Mouse (Mus musculus) embryonic fibroblast, embryonic 13.5 days (primary cell): ENCODE data around the gene Tmem100.

ENCODE experiments used
- CTCF ChIP-seq: IDR thresholded peaks from 2 replicates; pipeline ENCODE4 v1.5.1; 2011; ENCODE audit warnings: mild to moderate bottlenecking, control low read depth, low read length, moderate library complexity, borderline replicate concordance; ENCODE audit not compliant: insufficient read depth
- POLR2A ChIP-seq: IDR thresholded peaks from 2 replicates; pipeline ENCODE4 v1.6.1; 2011; ENCODE audit warnings: low read depth, mild to moderate bottlenecking, control low read depth, low read length, moderate library complexity

DNA sequence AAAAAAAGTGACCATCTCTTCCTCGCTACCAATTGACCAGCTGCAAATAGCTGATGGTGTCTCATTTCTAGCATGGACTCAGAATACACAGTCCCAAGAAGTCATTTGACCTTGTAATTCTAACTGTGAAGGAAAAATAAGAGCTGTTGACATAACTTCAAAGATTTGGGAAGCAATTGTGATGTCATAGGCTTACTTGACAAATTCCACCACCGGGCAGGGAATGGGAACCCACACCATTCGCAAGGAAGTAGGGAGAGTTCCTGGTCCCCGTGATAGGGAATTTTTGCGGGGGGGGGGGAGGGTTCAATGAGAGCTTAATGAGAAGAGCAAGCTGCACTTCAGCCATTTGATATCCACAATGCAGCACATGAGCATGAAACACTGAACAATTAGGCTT is 43.1 kb downstream of the Tmem100 start:
- TF ChIP-seq POLR2A (no peak), CTCF (no peak)
